Mouse (Mus musculus) mature B cell (primary cell): Measurements from ENCODE around the gene Rpl3l.
"Not testable (repeated sequence)": the region's sequence is repeated elsewhere in the genome, so short reads cannot be mapped to it uniquely, and the experiment has no call there.

Source experiments
- in situ Hi-C: fragments of 300-500 bp; cut with MboI; formaldehyde crosslinking; loops from 2 replicates; pipeline ENCODE4 v1.14.3; 2019

The Rpl3l gene

GRCm38 (mm10) chr17:24727618-24728017 lies at the start of gene Rpl3l:
Gene Rpl3l (plus strand): TSS chr17:24727820.
- in situ Hi-C loops, result no loop called here

GRCm38 (mm10) chr17:24686514-24686913 lies 41.1 kb upstream of the Rpl3l start:
- in situ Hi-C loops, result no loop called here

GRCm38 (mm10) chr17:24687146-24687595 lies 40.4 kb upstream of the Rpl3l start:
- in situ Hi-C loops, result no loop called here

- in situ Hi-C loops, result no loop called here
These were observed 40.0 kb upstream of the Rpl3l start for GRCm38 (mm10) chr17:24687599-24687998.

GRCm38 (mm10) chr17:24689251-24690081 lies 38.2 kb upstream of the Rpl3l start, which contains the start of gene Syngr3:
Gene Syngr3 (minus strand): TSS chr17:24689955.
- in situ Hi-C loops, result no loop called here

GRCm38 (mm10) chr17:24692385-24692784 lies 35.2 kb upstream of the Rpl3l start:
- in situ Hi-C loops, result no loop called here

- in situ Hi-C loops, result no loop called here
These were observed 32.2 kb upstream of the Rpl3l start for GRCm38 (mm10) chr17:24695326-24696010.

GRCm38 (mm10) chr17:24696011-24696697 lies 31.5 kb upstream of the Rpl3l start, which contains the start of the genes Gfer and Noxo1:
Gene Gfer (minus strand): TSS chr17:24696156.
Gene Noxo1 (plus strand): TSS chr17:24696234.
- in situ Hi-C loops, result no loop called here

- in situ Hi-C loops, result no loop called here
These were observed 29.6 kb upstream of the Rpl3l start for GRCm38 (mm10) chr17:24697985-24698384.

GRCm38 (mm10) chr17:24698715-24699114 lies 28.9 kb upstream of the Rpl3l start:
- in situ Hi-C loops, result no loop called here

GRCm38 (mm10) chr17:24699473-24699872 lies 28.1 kb upstream of the Rpl3l start:
- in situ Hi-C loops, result no loop called here

GRCm38 (mm10) chr17:24701251-24701650 lies 26.4 kb upstream of the Rpl3l start:
- in situ Hi-C loops, result no loop called here

- in situ Hi-C loops, result no loop called here
These were observed 21.8 kb upstream of the Rpl3l start for GRCm38 (mm10) chr17:24705821-24706220.

GRCm38 (mm10) chr17:24706982-24707800 lies 20.4 kb upstream of the Rpl3l start, which contains the start of gene Tbl3:
Gene Tbl3 (minus strand): TSS chr17:24707660.
- in situ Hi-C loops, result no loop called here

GRCm38 (mm10) chr17:24707801-24708425 lies 19.7 kb upstream of the Rpl3l start:
- in situ Hi-C loops, result no loop called here

- in situ Hi-C loops, result no loop called here
These were observed 19.0 kb upstream of the Rpl3l start for GRCm38 (mm10) chr17:24708646-24709045.

GRCm38 (mm10) chr17:24715556-24715955 lies 12.1 kb upstream of the Rpl3l start:
- in situ Hi-C loops, result no loop called here

- in situ Hi-C loops, result no loop called here
These were observed 11.4 kb upstream of the Rpl3l start for GRCm38 (mm10) chr17:24716166-24716682.

GRCm38 (mm10) chr17:24717943-24718342 lies 9.7 kb upstream of the Rpl3l start, which contains the start of the genes Rnf151 and Rps2:
Gene Rnf151 (minus strand): TSS chr17:24718063.
Gene Rps2 (plus strand): TSS chr17:24718116.
- in situ Hi-C loops, result no loop called here

GRCm38 (mm10) chr17:24718938-24719337 lies 8.7 kb upstream of the Rpl3l start:
- in situ Hi-C loops, result not testable (repeated sequence)
